Mouse (Mus musculus) MEL (cell line): ENCODE data around the gene Spata32.

Experiments used
- CTCF ChIP-seq, 3 experiments: IDR thresholded peaks in 2 of 3; conservative IDR thresholded peaks in 1 of 3; 2 replicates each; pipeline ENCODE4 v1.5.1; 2011 to 2012; ENCODE audit warnings: low read length in 3 of 3, low read depth in 2 of 3, mild to moderate bottlenecking in 2 of 3, improper control_type of control experiment in 1 of 3, inconsistent platforms in 1 of 3, mixed read lengths in 1 of 3, moderate library complexity in 1 of 3; ENCODE audit not compliant: control insufficient read depth in 1 of 3, insufficient read depth in 1 of 3, poor library complexity in 1 of 3, severe bottlenecking in 1 of 3
- JUND ChIP-seq: IDR thresholded peaks from 2 replicates; pipeline ENCODE4 v1.6.1; 2011; ENCODE audit warnings: low read depth, mild to moderate bottlenecking, improper control_type of control experiment, low read length
- POLR2A ChIP-seq, 2 experiments: IDR thresholded peaks; 2 replicates each; pipeline ENCODE4 v1.6.1; 2011 to 2012; ENCODE audit warnings: low read length in 2 of 2, mild to moderate bottlenecking in 2 of 2, control low read depth in 1 of 2, improper control_type of control experiment in 1 of 2, low read depth in 1 of 2, moderate library complexity in 1 of 2; ENCODE audit not compliant: control insufficient read depth in 1 of 2, insufficient read depth in 1 of 2, poor library complexity in 1 of 2
- USF2 ChIP-seq, 2 experiments: IDR thresholded peaks; 2 replicates each; pipeline ENCODE4 v1.6.1; 2011 to 2012; ENCODE audit warnings: improper control_type of control experiment in 2 of 2, low read length in 2 of 2, borderline replicate concordance in 1 of 2, inconsistent platforms in 1 of 2, low read depth in 1 of 2, mild to moderate bottlenecking in 1 of 2; ENCODE audit not compliant: insufficient read depth in 1 of 2

GRCm38 (mm10) chr11:103195236-103195635, 23.0 kb downstream of the Spata32 start:
- TF ChIP-seq JUND = no peak
- no peak for TF ChIP-seq CTCF (IDR thresholded peaks at IDR 0.05 in 2 of 3, conservative IDR thresholded peaks at IDR 0.05 in 1 of 3; ENCODE audit: control insufficient read depth in 1 of 3, insufficient read depth in 1 of 3, low read depth in 2 of 3, low read length in 3 of 3, poor library complexity in 1 of 3, severe bottlenecking in 1 of 3)
- TF ChIP-seq USF2 (IDR thresholded peaks at IDR 0.05; ENCODE audit: borderline replicate concordance in 1 of 2, insufficient read depth in 1 of 2, low read depth in 1 of 2, low read length in 2 of 2) = no peak
- TF ChIP-seq POLR2A (IDR thresholded peaks at IDR 0.05; ENCODE audit: control insufficient read depth in 1 of 2, insufficient read depth in 1 of 2, low read depth in 1 of 2, low read length in 2 of 2, poor library complexity in 1 of 2) = no peak
